13 mouse cellular contexts compared by ENCODE assay signal in the genomic region with DNA sequence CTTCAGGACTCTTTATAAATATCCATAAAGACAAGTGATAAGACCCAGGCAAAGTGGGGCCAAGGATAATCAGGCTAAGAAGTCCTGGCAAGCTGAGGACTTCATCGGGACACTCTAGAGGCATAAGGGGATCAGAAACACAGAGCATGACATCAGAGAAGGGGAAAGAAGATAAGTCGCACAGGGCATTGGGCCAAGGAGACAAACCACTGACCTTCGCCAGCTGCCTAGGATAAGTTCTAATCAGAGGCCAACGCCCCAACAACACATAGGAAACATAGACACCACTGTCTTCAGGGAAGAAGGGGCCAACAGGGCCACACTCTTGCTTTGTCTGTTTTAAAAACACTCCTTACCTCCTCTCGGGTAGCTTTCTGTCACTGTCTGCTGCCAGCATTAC. TPM values are rescaled to one million over a fixed set of nuclear protein-coding genes. Genes with fewer than 3 reads are reported as not detected.
DNase-seq lines count a peak whose midpoint lies in the region; ATAC-seq lines count a peak whose summit lies in the region.
"Had no signal": no experiment of that assay in that cellular context is flagged by ENCODE, and none has a peak within 500 bp of the region (broad histone marks: within the 10 kb centered on the region; RNA-seq: fewer than 3 reads in every experiment).

No protein-coding gene starts in this region.

- 12% methylated on average over 5 of the region's 5 CpGs for WGBS in liver, embryonic 15.5 days (ENCODE audit: insufficient replicate concordance)
- WGBS in midbrain, embryonic 10.5 days: 83% methylated on average over 5 of the region's 5 CpGs

- peak overlapping the region; percentile 43 for H3K4me3 ChIP-seq in erythroblast, embryonic 14.5 days (replicated peaks)
- H3K4me3 ChIP-seq in liver, embryonic 15.5 days (replicated peaks): peak overlapping the region; percentile 27; the same call in 1 of the 2 replicates
- H3K4me3 ChIP-seq in midbrain, embryonic 10.5 days: no peak overlapping the region
- H3K4me3 ChIP-seq: limb, embryonic 12.5 days; neural tube, embryonic 15.5 days had no signal

- H3K27ac ChIP-seq in liver, embryonic 15.5 days (replicated peaks): peak overlapping the region; percentile 88
- H3K27ac ChIP-seq in midbrain, embryonic 10.5 days (replicated peaks): no peak overlapping the region
- H3K27ac ChIP-seq: limb, embryonic 12.5 days; neural tube, embryonic 15.5 days had no signal

- no peaks in the 10 kb centered on the region for H3K27me3 ChIP-seq in erythroblast, embryonic 14.5 days (ENCODE audit: control insufficient read depth)
- H3K27me3 ChIP-seq in liver, embryonic 15.5 days: no peaks in the 10 kb centered on the region
- no peaks in the 10 kb centered on the region for H3K27me3 ChIP-seq in midbrain, embryonic 10.5 days (ENCODE audit: low read depth, poor library complexity, severe bottlenecking)
- H3K27me3 ChIP-seq: limb, embryonic 12.5 days; neural tube, embryonic 15.5 days had no signal

- peak overlapping the region; percentile 58 for H3K4me2 ChIP-seq in liver, embryonic 15.5 days
- H3K4me2 ChIP-seq: limb, embryonic 12.5 days; neural tube, embryonic 15.5 days had no signal

- H3K9ac ChIP-seq in liver, embryonic 15.5 days: peak overlapping the region; percentile 1; the same call in 1 of the 2 replicates
- H3K9ac ChIP-seq: limb, embryonic 12.5 days; neural tube, embryonic 15.5 days had no signal

- peaks cover 5% of the 10 kb centered on the region for H3K9me3 ChIP-seq in erythroblast, embryonic 14.5 days (ENCODE audit: control insufficient read depth, low read length)
- H3K9me3 ChIP-seq in liver, embryonic 15.5 days (replicated peaks): no peaks in the 10 kb centered on the region
- peaks cover 5% of the 10 kb centered on the region for H3K9me3 ChIP-seq in midbrain, embryonic 10.5 days (replicated peaks)
- H3K9me3 ChIP-seq: limb, embryonic 12.5 days; neural tube, embryonic 15.5 days had no signal

- peaks cover 75% of the 10 kb centered on the region for H3K4me1 ChIP-seq in erythroblast, embryonic 14.5 days (ENCODE audit: control insufficient read depth)
- H3K4me1 ChIP-seq in liver, embryonic 15.5 days (replicated peaks): peaks cover 62% of the 10 kb centered on the region
- no peaks in the 10 kb centered on the region; the same call in 1 of the 2 replicates for H3K4me1 ChIP-seq in midbrain, embryonic 10.5 days
- H3K4me1 ChIP-seq: neural tube, embryonic 15.5 days had no signal

- peak; percentile 23 for DNase-seq in retina, adult 2 months (ENCODE audit: low read depth, low spot score)
- DNase-seq in retina, embryonic 14.5 days (ENCODE audit: low spot score): no peak
- DNase-seq in testis, postnatal 14 days (ENCODE audit: low spot score): peak; percentile 33
- no peak for DNase-seq in midbrain, embryonic 10.5 days (ENCODE audit: low spot score)
- DNase-seq: cerebellum, postnatal 25 days; kidney, postnatal 10 days; layer of hippocampus, postnatal 36 days; lung, postnatal 14 days had no signal

- H3K36me3 ChIP-seq in erythroblast, embryonic 14.5 days (ENCODE audit: control insufficient read depth): peaks cover 5% of the 10 kb centered on the region
- H3K36me3 ChIP-seq in liver, embryonic 15.5 days (replicated peaks): no peaks in the 10 kb centered on the region
- H3K36me3 ChIP-seq in midbrain, embryonic 10.5 days: no peaks in the 10 kb centered on the region
- H3K36me3 ChIP-seq: limb, embryonic 12.5 days; neural tube, embryonic 15.5 days had no signal

- ATAC-seq in liver, embryonic 15.5 days (ENCODE audit: insufficient read depth): peak; percentile 72
- ATAC-seq in monocyte, adult 5-6 weeks (replicated peaks; ENCODE audit: insufficient number of reproducible peaks, low FRiP score, low TSS enrichment, poor library complexity, severe bottlenecking): no peak

RNA-seq across cellular contexts. Expression of gene Zfp644, which starts 8.1 kb away (rescaled TPM):
- 4.2 and 7.4 TPM in 2 replicates for polyA plus RNA-seq in erythroblast, embryonic 14.5 days (2012)
- 16.5 and 16.7 TPM in 2 replicates for polyA plus RNA-seq in liver, embryonic 15.5 days (2015; fragmentation: Nextera tagmentation; extraction: Ambion mirVana)
- 63.1 to 121 TPM (median 75.7 TPM) in 3 replicates for total RNA-seq in monocyte, adult 5-6 weeks (2017)
- polyA plus RNA-seq in midbrain, embryonic 10.5 days (2016; fragmentation: Nextera tagmentation; extraction: Ambion mirVana): 59.0 and 63.0 TPM in 2 replicates

Comparison
In these comparisons a context has a peak if more than half of its experiments do, and no peak if none do; other contexts are left out.
1. DNase-seq: peak in retina, adult 2 months (single experiment) and testis, postnatal 14 days (single experiment); none in retina, embryonic 14.5 days (single experiment) and midbrain, embryonic 10.5 days (single experiment).